Mouse (Mus musculus): Measurements from ENCODE around the gene Asic3. TPM values are rescaled to one million over a fixed set of nuclear protein-coding genes. Genes with fewer than 3 reads are reported as not detected.
"Not testable (repeated sequence)": the region's sequence is repeated elsewhere in the genome, so short reads cannot be mapped to it uniquely, and the experiment has no call there.

The Asic3 gene
- total RNA-seq, 2 experiments from 2014 or later = 0.54 to 0.76 TPM

DNA sequence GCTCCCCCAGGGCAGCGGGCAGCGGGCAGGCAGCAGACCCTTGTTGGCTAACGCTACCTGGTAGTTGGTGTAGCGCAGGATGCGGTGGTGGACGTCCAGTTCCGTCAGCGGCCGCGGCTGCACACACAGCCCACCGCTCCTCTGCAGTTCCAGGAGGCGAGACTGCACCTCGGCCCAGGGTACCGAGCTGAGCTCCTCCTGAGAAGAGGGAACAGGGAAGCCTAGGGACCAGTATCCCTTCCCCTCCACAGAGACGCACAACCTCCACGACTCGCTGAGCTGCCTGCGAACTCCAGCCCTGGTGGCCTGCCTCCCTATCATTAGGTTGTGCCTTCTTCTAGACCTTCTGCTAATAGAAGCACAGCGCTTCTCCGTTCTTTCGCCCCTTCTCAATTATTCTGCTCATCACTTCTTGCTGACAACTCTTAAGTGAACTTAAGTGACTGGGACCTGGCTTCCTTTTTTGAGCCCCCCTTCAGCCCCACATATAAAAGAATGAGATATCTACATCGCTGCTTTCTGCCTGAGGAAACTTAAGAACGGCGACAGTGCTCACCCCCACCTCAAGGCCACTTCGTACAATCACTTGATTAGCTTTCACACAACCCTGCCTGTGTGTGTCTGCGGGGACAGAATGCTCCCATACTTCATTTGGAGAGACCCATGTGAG is 24.8 kb upstream of the Asic3 start:
- no peak for DNase-seq

DNA sequence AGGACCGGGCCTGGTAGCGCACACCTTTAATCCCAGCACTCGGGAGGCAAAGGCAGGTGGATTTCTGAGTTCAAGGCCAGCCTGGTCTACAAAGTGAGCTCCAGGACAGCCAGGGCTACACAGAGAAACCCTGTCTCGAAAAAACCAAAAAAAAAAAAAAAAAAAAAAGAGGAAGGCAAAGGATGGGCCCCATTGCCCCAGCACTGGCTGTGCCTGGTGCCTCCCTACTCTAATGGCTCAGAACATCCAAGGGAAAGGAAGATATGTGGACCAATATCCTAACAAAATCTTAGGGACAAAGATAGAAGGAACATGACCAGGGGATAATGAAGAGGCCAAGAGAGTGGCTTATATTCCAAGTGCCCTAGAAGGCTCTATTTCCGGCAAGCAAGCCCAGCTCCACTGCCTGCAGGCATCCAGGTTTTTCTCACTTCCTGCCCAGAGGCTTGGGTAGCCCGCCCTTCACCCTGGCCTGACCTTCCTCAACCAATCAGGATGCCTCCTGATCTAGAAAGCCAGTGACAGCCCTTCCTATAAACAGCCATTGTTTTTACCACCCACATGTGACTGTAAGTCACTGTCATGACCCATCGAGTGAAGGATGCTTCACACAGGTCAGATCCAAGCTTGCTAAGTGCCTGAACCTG is 24.1 kb upstream of the Asic3 start:
- no peak for DNase-seq

DNA sequence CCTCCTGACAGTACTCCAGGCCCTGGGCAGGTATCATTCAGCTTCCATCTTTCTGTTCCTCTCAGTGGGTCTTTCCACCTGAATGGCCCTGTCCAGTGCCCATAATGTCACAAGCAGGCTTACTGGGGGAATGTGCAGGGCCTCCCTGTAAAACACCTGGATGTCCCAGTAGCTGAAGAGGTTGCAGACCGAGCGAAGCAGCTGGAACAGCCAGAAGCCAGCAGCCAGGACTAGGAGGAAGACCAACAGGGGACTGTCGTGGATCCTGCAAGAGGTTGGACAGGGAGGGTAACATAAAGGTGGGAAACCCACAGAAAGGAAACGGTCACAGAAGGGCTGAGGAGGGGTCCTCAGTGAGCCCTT is 23.6 kb upstream of the Asic3 start:
- no peak for DNase-seq

- no peak for DNase-seq
Observed at GRCm38 (mm10) chr5:24391864-24392263, 21.3 kb upstream of the Asic3 start, which contains the start of gene Atg9b. Gene Atg9b (minus strand): TSS chr5:24392143.

DNA sequence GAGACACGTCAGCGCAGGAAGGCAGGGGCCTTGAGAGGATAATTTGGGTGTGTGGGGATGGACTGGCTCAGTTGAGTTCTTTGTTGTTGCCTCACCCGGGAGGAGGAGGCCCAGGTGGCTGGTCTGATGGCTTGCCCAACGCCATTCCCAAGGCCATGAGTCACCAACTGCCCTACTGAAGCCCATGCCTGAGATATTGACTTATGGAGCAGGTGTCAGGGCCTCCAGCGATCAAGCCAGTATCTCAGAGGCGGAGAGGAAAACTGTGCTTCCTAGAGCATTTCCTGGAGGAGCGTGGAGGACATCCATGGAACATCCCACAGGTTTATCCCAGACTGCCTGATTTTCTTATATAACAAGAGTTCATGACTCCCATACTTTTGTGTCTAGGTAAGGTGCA is 20.5 kb upstream of the Asic3 start:
- DNase-seq = no peak

- DNase-seq = peak; percentile 90
Observed at GRCm38 (mm10) chr5:24393392-24393997, 19.7 kb upstream of the Asic3 start, which contains the start of gene Abcb8. Gene Abcb8 (plus strand): TSS chr5:24393663.

DNA sequence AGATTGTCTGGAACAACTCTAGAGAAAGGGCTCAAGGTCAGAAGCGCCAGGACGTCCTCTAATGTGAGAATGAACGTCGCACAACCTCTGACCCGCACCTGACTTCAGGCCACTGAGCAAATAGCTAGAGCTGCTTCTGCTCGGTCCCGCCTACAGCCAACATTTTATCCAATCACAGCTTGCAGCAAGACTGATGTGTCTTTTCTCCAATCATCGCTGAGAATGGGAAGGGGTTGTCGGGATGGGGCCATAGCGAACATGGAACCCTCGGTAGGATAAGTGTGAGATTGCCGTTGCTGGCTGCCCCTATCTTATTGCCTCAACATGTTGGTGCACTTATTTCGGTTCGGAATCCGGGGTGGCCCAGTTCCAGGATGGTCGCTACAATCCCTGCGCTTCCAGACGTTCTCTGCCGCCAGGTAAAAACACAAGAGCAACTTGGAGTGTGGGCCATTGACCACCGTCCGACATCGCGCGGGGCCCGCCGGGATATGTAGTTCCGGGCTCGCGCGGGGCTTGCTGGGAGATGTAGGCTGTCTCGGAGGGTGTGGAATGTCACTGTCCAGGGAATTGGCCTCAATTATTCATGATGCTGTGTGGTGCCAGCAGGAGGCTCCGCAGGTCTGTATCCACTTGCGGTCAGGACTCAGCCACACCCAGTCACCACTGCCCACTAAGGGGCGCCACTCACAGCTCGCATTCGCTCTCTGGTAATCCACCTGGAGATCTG is 18.9 kb upstream of the Asic3 start:
- DNase-seq = peak; percentile 95

DNA sequence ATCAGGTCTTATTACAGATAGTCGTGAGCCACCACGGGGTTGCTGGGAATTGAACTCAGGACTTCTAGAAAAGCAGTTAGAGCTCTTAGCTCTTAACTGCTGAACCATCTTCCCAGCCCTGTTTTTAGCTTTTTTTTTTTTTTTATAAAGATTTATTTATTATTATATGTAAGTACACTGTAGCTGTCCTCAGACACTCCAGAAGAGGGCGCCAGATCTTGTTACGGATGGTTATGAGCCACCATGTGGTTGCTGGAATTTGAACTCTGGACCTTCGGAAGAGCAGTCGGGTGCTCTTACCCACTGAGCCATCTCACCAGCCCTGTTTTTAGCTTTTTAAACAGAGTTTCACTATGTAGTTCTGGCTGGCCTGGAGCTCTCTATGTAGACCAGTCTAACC is 16.9 kb upstream of the Asic3 start:
- not testable (repeated sequence) for DNase-seq

GRCm38 (mm10) chr5:24399686-24400085 is 13.5 kb upstream of the Asic3 start:
- no peak for DNase-seq

DNA sequence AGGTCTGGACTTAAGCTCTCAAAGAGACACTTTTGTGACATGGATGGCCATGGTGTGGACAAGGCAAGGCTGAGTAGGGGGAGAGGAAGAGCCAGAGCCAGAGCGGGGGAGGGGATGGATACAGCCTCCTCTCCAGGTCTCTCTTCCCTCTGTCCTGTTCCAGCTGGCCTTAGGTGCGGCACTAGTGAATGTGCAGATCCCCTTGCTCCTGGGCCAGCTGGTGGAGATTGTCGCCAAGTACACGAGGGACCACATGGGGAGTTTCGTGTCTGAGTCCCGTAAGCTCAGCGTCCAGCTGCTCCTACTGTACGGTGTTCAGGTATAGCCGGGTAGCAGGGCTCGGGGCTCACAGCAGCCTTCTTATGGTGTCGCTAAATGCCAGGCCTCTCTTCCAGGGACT is 12.8 kb upstream of the Asic3 start:
- no peak for DNase-seq

DNA sequence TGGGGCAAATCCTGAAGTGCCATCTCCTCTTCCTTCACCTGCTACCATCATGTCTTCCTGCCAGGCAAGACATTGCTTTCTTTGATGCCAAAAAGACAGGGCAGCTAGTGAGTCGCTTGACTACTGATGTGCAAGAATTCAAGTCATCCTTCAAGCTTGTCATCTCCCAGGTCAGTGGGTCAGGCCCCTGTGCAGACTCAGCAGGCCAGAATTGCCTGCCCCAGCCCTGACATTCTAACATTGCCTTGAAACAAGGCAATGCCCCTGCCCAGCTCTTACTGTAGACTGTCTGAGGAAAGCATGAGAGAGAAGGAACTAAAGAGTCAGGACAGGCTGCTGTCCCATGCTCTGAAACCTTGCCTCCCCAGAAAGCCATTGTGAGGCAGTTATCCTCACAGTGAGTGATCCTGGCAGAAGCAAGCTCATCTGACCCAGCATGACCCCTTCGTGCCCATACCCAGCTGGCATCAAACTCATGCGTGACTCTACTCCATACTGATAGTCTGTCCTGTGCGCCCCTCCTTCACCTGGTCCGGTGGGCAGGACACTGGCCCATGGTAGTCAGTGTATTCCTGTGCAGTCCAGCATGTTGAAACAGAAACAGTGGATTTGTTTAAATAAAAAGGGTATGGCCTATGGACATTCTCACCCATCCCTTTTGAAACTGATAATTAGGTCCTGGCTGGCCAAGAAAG is 12.1 kb upstream of the Asic3 start:
- no peak for DNase-seq

DNA sequence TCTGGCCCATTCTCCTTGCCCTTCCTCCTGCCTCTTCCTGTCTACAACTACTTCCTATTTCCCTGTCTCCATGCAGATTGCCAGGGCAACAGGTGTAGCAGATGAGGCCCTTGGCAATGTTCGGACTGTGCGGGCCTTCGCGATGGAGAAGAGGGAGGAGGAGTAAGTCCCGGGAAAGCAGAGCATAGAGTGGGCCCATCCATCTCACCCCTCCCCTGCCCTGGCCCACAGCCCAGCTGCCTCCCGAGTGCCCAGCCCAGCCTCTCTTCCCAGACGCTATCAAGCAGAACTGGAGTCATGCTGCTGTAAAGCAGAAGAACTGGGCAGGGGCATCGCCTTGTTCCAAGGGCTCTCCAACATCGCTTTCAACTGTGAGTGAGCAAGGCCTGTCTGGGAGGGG is 11.2 kb upstream of the Asic3 start:
- DNase-seq = no peak

- DNase-seq = no peak
Observed at GRCm38 (mm10) chr5:24404594-24405360, 8.4 kb upstream of the Asic3 start.

GRCm38 (mm10) chr5:24405389-24405876 is 7.8 kb upstream of the Asic3 start:
- DNase-seq = no peak

GRCm38 (mm10) chr5:24408651-24409050 is 4.5 kb upstream of the Asic3 start:
- peak; percentile 74 for DNase-seq

GRCm38 (mm10) chr5:24409466-24409865 is 3.7 kb upstream of the Asic3 start:
- no peak for DNase-seq

- no peak for DNase-seq
Observed at GRCm38 (mm10) chr5:24412063-24412462, 1.1 kb upstream of the Asic3 start.

DNA sequence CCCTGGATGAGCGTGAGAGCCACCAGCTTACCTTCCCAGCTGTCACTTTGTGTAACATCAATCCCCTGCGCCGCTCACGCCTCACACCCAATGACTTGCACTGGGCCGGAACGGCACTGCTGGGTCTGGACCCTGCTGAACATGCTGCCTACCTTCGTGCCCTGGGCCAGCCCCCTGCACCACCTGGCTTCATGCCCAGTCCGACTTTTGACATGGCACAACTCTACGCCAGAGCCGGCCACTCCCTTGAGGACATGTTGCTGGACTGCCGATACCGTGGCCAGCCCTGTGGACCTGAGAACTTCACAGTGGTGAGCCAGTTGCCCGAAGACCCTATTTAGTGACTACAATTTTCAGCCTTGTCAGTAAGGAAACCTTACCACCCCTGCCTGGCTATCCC is 746 bp downstream of the Asic3 start:
- DNase-seq = peak; percentile 53

GRCm38 (mm10) chr5:24416222-24416736 is 3.1 kb downstream of the Asic3 start:
- DNase-seq = peak; percentile 77

GRCm38 (mm10) chr5:24417587-24417986 is 4.4 kb downstream of the Asic3 start:
- no peak for DNase-seq

GRCm38 (mm10) chr5:24420381-24420780 is 7.2 kb downstream of the Asic3 start:
- no peak for DNase-seq

Measured in adrenal gland, postnatal 10 days (tissue).